Mouse (Mus musculus) lung, postnatal 0 days (tissue): ENCODE results near the gene Ccdc148. TPM values are rescaled to one million over a fixed set of nuclear protein-coding genes. Genes with fewer than 3 reads are reported as not detected.

Source experiments
- ATAC-seq: fragments of 200-750 bp; cut with Nextera tagmentation; 2 replicates; pipeline ENCODE4 v1.8.0; 2017; ENCODE audit warnings: moderate library complexity
- DNase-seq: peaks from one replicate; pipeline ENCODE4 v3.0.0-alpha.2; 2016; ENCODE audit warnings: low spot score
- H3K27ac ChIP-seq: fragments of 300-500 bp; sonication (generic); 2 replicates; pipeline ENCODE4 v1.5.1; 2014; ENCODE audit warnings: antibody characterized with exemption, mild to moderate bottlenecking, low read length, mixed read lengths
- H3K27me3 ChIP-seq: fragments of 300-500 bp; sonication (generic); replicated peaks from 2 replicates; pipeline ENCODE4 v1.6.1; 2014; ENCODE audit warnings: low read length, mixed read lengths; ENCODE audit not compliant: insufficient read depth
- H3K36me3 ChIP-seq: fragments of 300-500 bp; sonication (generic); 2 replicates; pipeline ENCODE4 v1.6.1; 2014; ENCODE audit warnings: low read length, mixed read lengths; ENCODE audit not compliant: insufficient read depth
- H3K4me1 ChIP-seq: fragments of 300-500 bp; sonication (generic); 2 replicates; pipeline ENCODE4 v1.6.1; 2014; ENCODE audit warnings: antibody characterized with exemption, low read depth, low read length, mixed read lengths; ENCODE audit not compliant: insufficient read depth
- H3K4me2 ChIP-seq: fragments of 300-500 bp; sonication (generic); replicated peaks from 2 replicates; pipeline ENCODE4 v1.6.1; 2014; ENCODE audit warnings: low read depth, mild to moderate bottlenecking, low read length, moderate library complexity, mixed read lengths
- H3K4me3 ChIP-seq: fragments of 300-500 bp; sonication (generic); 2 replicates; pipeline ENCODE4 v1.5.1; 2014; ENCODE audit warnings: low read depth, low read length
- H3K9ac ChIP-seq: fragments of 300-500 bp; sonication (generic); replicated peaks from 2 replicates; pipeline ENCODE4 v1.6.1; 2014; ENCODE audit warnings: low read depth, mild to moderate bottlenecking
- H3K9me3 ChIP-seq: fragments of 300-500 bp; sonication (generic); 2 replicates; pipeline ENCODE4 v1.6.1; 2016; ENCODE audit warnings: low read length, mixed read lengths
- CTCF ChIP-seq: IDR thresholded peaks from 2 replicates; pipeline ENCODE4 v1.5.1; 2016; ENCODE audit warnings: antibody characterized with exemption, mild to moderate bottlenecking
- EP300 ChIP-seq: IDR thresholded peaks from 2 replicates; pipeline ENCODE4 v1.6.1; 2016; ENCODE audit warnings: antibody characterized with exemption, mild to moderate bottlenecking, control low read depth
- WGBS: fragments of 180-500 bp; shearing (Covaris S2); extraction: QIAGEN DNeasy Blood & Tissue Kit; methylation state at CpG from one replicate; pipeline ENCODE4 v1.1.7; 2014; 5-methylcytosine and 5-hydroxymethylcytosine counted together
- polyA plus RNA-seq: library from polyadenylated mRNA; unstranded; fragments of >200 nt; fragmentation: Nextera tagmentation; extraction: Ambion mirVana; gene quantifications from 2 replicates; pipeline ENCODE4 v1.2.1, GENCODE M21; 2015

The Ccdc148 gene
- polyA plus RNA-seq, 1 experiment from 2014 or later, result 0.68 TPM

- no peak for TF ChIP-seq CTCF
- peak; percentile 68 for TF ChIP-seq EP300
- Histone ChIP-seq H3K4me1 (no peaks in the 10 kb centered on the region; the same call in 1 of the 2 replicates), H3K36me3 (no peaks in the 10 kb centered on the region), H3K9me3 (no peaks in the 10 kb centered on the region), H3K27ac (no peak overlapping the region), H3K4me2 (peak overlapping the region; percentile 36), H3K4me3 (no peak overlapping the region), H3K27me3 (no peaks in the 10 kb centered on the region), H3K9ac (no peak overlapping the region)
- peak; percentile 52 for DNase-seq
- 52% methylated on average over 3 of the region's 3 CpGs for WGBS
- ATAC-seq, result peak; percentile 64; the same call in 1 of the 2 replicates
Measured at GRCm38 (mm10) chr2:58786177-58786576, 374.3 kb downstream of the Ccdc148 start.

- ATAC-seq (no peak), DNase-seq (no peak)
- no peaks in the 10 kb centered on the region for H3K27me3 ChIP-seq
- H3K9me3 ChIP-seq, result no peaks in the 10 kb centered on the region
- WGBS, result 41% methylated on average over 1 of the region's 1 CpGs
- no peak overlapping the region for H3K9ac ChIP-seq
- no peak overlapping the region for H3K27ac ChIP-seq
- no peak overlapping the region for H3K4me3 ChIP-seq
- H3K4me2 ChIP-seq, result no peak overlapping the region
- TF ChIP-seq EP300 (no peak), CTCF (no peak)
- H3K36me3 ChIP-seq, result no peaks in the 10 kb centered on the region
- no peaks in the 10 kb centered on the region; the same call in 1 of the 2 replicates for H3K4me1 ChIP-seq
Measured at GRCm38 (mm10) chr2:58783526-58783925, 377.0 kb downstream of the Ccdc148 start.

GRCm38 (mm10) chr2:58778986-58779495 lies 381.4 kb downstream of the Ccdc148 start:
- Histone ChIP-seq H3K36me3 (no peaks in the 10 kb centered on the region), H3K9ac (no peak overlapping the region), H3K4me1 (no peaks in the 10 kb centered on the region; the same call in 1 of the 2 replicates), H3K9me3 (no peaks in the 10 kb centered on the region), H3K27ac (no peak overlapping the region), H3K27me3 (no peaks in the 10 kb centered on the region), H3K4me2 (no peak overlapping the region), H3K4me3 (no peak overlapping the region)
- TF ChIP-seq EP300, result no peak
- no peak for TF ChIP-seq CTCF
- ATAC-seq (peak; percentile 16), DNase-seq (peak; percentile 17)
- 69% methylated on average over 3 of the region's 3 CpGs for WGBS

- TF ChIP-seq EP300 (no peak), CTCF (no peak)
Measured at GRCm38 (mm10) chr2:58773833-58774232, 386.6 kb downstream of the Ccdc148 start.

More at GRCm38 (mm10) chr2:58773833-58774232, 386.6 kb downstream of the Ccdc148 start:
- H3K4me2 ChIP-seq, result no peak overlapping the region
- H3K9me3 ChIP-seq, result no peaks in the 10 kb centered on the region
- ATAC-seq, result no peak
- no peak overlapping the region for H3K4me3 ChIP-seq
- H3K27me3 ChIP-seq, result no peaks in the 10 kb centered on the region
- DNase-seq, result no peak
- 85% methylated on average over 9 of the region's 9 CpGs for WGBS
- no peak overlapping the region for H3K27ac ChIP-seq
- H3K4me1 ChIP-seq, result no peaks in the 10 kb centered on the region
- no peaks in the 10 kb centered on the region for H3K36me3 ChIP-seq
- H3K9ac ChIP-seq, result no peak overlapping the region

Other genes starting within 250 kb of the Ccdc148 start
- gene Pkp4, start 167 bp upstream of the Ccdc148 start, polyA plus RNA-seq, result 14.8 and 18.0 TPM in 2 replicates